Mouse (Mus musculus) brain, embryonic 14.5 days (tissue): ENCODE results near the gene Ak1.

ENCODE experiments used
- CTCF ChIP-seq: fragments of 200-500 bp; IDR thresholded peaks from 2 replicates; pipeline ENCODE4 v1.5.1; 2012; ENCODE audit warnings: inconsistent platforms, mild to moderate bottlenecking, moderate library complexity, borderline replicate concordance; ENCODE audit not compliant: insufficient read depth, insufficient read length; ENCODE audit errors: extremely low read depth
- POLR2A ChIP-seq: fragments of 200-500 bp; IDR thresholded peaks from 2 replicates; pipeline ENCODE4 v1.6.1; 2012; ENCODE audit warnings: mild to moderate bottlenecking, inconsistent platforms, borderline replicate concordance; ENCODE audit not compliant: poor library complexity, insufficient read depth, insufficient read length, severe bottlenecking; ENCODE audit errors: extremely low read depth

GRCm38 (mm10) chr2:32633660-32634059, 12.1 kb downstream of the Ak1 start:
- no peak for TF ChIP-seq POLR2A
- TF ChIP-seq CTCF = no peak
